Mouse (Mus musculus): ENCODE measurements around the gene Grk5.

GRCm38 (mm10) chr19:60887637-60888036 lies 1.9 kb upstream of the Grk5 start:
- TF ChIP-seq CTCF (IDR thresholded peaks at IDR 0.05; ENCODE audit: control insufficient read depth, insufficient read depth, low read length) (no peak), POLR2A (IDR thresholded peaks at IDR 0.05; ENCODE audit: borderline replicate concordance, control insufficient read depth, low read depth, low read length) (no peak)
